Mouse (Mus musculus) cerebellum, postnatal 4 days (tissue): ENCODE results near the gene Ndufb4.
"Not testable (repeated sequence)": the region's sequence is repeated elsewhere in the genome, so short reads cannot be mapped to it uniquely, and the experiment has no call there.

Experiments used
- DNase-seq, 2 experiments: peaks; one replicate each; pipeline ENCODE4 v3.0.0; 2022; ENCODE audit warnings: low spot score in 2 of 2, mixed read lengths in 1 of 2

Ndufb4 gene

DNA sequence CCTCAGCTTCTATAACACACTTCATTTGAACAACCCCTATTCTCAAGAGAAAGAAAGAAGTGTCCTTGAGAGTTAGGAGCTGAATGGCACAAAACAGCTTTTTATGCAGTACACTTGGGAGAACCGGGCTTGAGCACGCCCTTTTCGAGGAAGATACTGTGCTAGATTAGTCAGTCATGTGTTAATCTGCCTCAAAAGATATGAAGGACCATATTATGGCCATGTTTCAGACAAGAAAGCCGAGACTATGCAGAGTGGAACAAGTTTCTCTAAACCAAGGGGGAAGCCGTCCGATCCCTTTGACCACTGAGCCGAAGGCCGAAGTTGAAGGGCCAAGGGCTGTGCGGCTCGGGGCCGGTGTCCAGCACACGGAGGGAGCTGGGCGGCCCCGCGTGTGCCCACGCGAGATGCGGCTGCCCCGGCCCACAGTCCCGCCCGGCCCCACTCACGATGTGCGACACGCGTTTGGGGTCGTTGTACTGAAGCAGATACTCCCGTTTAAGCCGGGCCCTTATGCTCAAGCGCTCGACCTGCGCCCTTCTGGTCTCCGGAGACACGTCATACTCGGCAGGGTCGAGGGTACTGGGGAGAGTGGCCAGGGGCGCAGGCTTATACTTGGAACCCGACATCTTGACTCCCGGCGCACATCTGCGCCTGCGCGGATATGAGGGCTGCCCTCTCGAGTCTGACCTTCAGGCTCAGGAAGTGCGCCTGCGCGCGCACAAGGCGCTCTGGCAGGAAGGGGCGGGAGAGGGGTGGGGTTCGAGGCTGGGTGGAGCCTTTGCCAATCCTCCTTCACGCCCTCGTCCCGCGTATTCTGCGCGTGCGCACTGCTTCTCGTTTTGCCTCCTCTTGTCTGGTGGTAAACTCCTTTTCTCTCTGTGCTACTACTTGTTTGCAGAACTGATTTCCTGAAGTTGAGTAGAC lies at the start of gene Ndufb4:
Ndufb4 (minus strand) TSS at position 723 of the 927 bp plus-strand sequence.
- DNase-seq, result peak; percentile 78 to 94

DNA sequence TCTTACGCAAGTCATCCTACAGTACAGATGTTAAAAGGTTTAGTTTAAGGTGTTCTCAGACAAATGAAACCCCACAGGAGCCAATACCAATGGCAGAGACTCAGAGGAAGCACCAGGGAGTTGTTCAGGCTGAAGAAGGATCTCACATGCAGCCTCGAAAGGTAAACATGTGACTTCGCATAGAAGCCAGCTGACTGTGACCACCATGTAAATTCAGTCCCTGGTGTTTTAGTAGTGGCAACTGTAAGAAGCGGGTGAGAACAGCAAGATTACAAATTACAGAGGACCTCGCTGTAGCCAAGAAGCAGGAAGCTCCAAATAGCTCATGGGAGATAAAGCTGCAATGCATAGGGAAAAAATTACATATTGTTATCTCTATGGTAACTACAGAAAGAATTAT lies 49.6 kb upstream of the Ndufb4 start:
- no peak for DNase-seq

DNA sequence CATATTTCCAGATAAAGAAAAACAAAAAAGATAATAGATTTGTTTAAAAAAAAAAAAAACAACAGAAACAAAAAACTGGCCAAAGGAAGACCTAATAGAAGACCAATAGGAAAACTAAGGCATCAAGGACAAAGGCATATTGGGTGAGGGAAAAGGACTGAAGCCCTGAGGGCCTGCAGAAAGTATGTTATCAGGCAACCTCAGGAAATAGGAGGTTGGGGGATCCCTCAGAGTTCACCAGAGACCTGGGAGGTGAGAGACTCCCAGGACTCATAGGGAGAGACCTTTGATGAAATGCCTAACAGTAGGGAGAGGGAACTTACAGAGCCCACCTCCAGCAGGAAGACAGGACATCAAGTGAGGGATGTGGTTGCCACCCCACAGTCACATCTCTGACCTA lies 45.8 kb upstream of the Ndufb4 start:
- not testable (repeated sequence) for DNase-seq

DNA sequence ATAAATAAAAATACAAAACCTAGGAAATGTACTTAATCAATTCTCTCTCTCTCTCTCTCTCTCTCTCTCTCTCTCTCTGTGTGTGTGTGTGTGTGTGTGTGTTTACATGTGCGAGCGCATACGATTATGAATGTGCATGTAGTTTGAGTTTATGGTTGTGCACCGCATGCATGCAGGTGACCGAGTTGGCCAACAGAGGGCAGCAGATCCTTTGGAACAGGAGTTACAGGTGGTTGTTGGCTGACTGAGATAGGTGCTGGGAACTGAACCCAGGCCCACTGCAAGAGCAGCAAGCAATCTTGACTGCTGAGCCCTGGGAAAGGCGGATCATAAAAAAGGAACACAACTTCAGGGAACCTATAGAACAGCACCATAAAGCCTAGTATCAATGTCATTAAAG lies 44.5 kb upstream of the Ndufb4 start:
- no peak for DNase-seq

DNA sequence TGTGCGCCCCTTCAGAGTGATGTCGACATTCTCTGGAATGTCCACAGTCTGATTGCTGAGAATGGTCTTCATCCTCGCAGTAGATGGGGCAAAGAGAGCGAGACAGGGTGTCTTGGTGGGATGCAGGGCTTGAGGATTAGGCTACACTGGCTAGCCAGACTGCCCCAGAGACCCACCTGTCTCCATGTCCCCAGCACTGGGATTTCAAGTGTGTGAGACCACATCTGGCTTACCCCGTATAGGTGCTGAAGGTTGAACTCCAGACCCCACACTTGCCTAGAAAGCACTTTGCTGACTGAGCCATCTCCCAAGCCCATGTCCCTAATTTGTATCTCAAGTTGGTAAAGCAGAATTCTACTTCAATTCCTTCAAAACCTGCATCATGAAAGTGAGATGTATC lies 43.0 kb upstream of the Ndufb4 start:
- no peak for DNase-seq

DNA sequence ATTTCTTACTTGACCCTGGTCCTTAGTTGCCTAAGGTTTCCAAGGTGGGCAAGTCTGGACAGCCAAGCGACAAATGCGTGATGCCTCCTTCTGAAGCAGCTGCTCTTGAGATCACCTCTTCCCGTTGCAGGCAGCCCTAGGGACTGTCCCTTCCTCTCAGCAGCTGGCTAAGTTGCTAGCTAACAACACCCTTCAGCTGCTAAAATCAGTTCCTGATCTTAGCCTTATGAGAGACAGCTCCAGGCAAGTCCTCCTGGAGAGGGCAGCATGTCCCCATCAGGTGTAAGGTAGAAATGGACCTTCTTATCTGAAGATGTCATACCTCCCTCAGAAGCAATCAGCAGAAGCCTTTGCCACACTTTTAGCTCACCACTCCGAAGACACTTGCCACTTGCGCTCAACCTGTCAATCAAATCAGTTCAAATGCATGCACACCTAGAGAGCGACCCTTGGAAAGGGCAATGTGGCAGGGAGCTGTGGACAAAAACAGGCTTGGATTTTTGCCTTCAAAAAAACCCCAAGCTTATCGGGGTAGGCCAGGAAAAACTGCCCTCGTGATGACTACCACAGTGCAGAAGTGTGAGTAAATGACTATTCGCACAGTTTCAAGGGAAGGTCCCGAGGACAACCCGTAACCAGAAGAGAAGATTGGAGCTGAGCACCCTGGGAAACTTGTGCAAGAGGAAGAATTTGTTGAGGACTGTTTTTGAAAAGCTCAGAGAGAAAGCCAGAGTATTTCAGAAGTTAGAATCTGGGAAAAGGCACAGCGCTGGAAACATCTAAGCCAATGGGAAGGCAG lies 36.9 kb upstream of the Ndufb4 start:
- no peak for DNase-seq

DNA sequence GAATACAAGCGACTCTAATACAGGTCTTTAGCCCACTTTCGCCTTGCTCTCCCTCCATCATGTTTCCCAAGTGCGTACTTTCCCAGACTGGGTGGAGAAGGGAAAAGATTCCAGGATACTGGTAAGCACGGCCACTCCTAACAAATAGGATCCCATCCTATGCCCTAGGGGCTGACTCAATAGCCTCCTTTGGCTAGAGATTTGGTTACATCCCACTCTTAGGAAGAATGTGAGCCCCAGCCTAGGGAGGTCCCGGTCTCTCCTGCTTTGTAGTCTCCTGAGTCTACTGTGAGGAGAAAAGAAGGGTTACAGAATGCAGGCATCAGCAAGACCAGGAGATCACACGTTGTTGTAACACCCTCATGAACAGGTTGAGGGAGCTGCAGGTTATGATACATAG lies 36.2 kb upstream of the Ndufb4 start:
- DNase-seq, result no peak

DNA sequence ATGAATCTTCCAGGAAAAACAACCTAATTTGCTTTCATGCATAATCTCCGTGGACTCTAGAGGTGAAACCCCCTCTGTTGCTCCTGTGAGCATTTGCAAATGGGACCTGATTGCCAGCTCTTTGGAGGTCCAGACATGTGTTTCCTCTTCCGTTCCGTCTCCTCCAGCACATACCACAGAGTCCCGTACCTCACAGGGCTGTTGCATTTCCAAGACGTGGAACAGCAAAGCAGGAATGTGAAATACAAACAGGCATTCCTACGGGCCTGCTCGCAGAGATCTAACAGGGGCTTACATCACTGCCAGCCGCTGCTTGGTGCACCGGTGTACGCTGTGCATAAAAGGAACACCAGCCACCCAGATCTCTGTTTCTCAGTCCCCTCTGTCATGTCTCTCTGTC lies 35.7 kb upstream of the Ndufb4 start:
- DNase-seq, result no peak

DNA sequence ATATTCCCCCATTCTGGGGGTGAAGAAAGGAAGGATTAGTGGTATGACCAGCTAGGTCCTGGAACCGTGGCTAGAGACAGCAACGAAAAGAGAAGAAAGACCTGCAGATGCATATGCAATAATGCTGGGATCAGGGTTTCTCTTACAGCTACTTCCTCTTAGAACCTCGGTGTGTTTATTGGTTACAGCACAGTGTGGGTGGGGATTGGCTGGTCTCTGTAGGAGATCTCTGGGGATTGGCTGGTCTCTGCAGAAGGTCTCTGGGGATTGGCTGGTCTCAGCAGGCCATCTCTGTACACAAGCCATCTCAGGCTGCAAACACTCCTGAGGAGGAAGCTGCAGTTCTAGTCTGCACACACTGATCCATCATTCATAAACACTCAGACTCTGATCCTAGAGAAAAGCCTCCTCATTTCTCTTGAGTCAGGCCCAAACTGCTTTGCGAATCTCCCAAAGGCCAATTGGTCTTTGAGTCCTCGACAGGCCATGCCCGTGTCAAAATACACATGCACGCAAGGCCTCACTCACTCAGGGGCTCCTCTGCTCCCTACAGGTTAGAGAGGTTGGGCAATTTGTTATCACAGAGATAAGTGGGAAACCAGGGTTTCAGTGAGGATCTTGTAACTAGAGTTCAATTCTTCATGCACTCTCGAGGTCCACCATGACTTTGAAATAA lies 35.1 kb upstream of the Ndufb4 start:
- no peak for DNase-seq

DNA sequence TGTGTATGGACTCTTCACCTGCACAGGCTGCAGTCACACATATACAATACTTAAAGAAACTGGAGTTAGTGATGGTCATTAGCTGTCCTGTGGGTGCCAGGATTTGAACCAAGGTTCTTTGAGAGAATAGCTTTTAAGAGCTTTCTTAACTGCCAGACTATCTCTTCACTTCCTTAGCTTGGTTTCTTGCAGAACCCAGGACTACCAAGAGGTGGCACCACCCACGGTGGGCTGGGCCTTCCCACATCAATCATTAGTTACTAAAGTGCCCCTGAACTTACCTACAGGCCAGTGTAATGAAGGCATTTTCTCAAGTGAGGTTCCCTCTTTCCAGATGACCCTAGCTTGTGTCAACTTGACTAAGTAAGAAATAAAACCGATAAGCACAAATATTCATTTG lies 33.9 kb upstream of the Ndufb4 start:
- no peak for DNase-seq

DNA sequence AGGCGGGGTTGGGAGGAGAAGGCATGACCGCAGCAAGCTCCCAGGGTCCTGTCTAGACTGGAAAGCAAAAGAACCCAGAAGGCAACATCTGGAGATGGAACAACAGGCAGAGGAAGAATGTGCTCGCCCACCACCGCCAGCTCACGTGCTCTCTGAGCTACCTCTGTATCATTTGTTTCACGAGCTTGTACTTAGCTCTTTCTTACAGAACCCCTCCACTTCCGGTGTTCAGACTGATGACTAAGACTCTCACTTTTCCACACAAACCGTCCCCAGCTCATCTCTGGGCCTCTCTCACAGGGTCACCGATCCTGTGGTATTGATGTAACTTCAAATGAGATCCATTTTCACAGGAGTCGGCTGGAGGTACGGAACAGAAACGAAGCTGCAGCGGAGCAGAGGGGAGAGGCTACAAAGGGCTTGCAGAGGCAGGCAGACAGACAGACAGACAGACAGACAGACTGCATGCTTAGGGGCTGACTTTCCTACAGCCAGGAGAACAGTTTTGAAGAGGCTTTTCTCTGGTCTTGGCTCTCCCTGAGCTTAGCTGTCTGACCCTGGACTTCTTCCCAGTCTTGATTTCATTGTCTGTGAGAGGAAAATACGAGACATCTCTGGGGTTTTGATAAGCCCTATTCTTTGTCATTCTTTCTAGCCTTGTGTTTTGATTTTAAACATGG lies 33.2 kb upstream of the Ndufb4 start:
- DNase-seq, result no peak

DNA sequence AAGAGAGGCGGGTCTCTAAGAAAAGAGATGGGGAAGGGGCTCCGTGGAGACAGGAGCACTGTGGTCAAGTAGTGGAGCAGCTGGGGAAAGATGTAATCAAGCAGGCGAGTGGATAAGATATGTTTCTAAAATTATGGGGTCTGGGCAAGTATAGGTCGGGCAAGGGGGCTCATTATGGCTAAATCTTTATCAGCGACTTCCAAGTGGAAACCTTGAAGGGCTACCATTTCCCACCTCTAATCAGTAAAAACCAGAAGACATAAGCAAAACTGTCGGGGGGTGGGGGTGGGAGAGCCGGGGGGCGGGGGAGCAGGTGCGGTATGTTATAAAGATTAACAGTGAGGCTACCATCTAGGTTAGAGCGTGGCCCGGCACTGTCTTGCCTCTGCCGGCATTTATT lies 32.6 kb upstream of the Ndufb4 start:
- no peak for DNase-seq

DNA sequence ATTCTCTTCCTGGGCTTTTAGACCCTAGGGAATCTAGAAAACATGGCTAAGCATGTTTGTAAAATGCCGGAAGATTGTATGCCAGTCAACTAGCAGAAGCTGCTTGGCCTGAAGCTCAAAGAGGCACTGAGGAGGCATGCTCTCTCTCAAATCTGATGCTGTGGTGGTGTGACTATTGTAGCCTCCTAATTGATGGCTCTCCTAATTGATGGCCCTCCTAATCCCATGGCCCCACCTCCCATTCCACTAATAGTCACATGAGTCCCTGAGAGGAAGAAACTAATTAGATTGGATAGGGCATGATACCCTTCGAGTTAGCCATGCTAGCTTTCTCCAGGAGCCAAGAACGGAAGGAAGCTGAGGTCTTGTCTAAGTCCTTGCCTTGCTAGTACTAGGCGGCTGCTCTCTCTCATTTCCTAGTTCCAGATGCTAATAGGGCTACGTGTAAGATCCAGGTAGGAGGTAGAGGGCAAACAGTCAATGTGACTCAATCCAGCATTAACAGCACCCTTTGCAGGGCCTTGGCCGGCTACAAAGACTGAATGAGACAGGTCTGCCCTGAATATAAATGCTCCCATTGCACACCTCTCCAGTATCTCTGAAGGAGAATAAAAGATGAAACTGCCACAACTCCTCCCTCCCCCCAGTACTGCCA lies 31.8 kb upstream of the Ndufb4 start:
- no peak for DNase-seq

DNA sequence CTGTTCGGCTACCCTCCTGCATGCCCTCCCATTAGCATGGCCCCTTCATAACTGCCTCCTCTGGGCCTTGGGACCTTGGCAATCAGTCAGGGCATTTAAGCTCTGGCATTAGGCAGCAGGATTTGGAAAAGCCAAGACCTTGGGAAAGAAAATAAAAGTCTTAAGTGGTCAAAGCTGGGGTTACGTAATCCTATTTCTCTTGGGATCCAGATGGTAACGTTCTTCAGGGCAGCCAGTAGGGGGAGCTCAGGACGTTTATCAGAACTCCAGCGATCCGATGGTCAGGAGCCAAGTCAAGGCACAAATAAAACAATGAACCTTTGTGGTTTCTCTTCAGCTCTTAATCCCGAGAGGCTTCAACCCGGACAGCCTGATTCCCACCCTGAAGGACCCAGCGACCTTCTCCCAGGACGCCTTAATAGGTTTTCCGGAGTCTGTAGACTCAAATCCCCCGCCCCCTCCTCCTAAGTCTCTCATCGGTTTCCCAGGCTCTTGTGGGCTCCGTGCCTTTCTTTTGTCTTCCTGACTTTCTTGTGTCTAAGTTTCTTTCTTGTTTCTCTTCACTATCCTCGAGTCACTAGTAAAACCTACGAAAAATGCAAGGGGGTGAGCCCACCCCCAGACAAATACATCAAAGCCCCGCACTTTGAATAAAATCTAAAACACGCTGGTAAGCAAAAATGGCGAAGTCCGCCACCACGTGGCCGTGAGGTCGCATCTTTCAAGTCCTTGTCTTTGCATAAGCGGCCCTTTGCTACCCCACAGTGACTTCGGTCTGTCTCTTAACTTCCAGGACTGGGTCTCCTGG lies 30.6 kb upstream of the Ndufb4 start:
- peak; percentile 73 to 85 for DNase-seq

DNA sequence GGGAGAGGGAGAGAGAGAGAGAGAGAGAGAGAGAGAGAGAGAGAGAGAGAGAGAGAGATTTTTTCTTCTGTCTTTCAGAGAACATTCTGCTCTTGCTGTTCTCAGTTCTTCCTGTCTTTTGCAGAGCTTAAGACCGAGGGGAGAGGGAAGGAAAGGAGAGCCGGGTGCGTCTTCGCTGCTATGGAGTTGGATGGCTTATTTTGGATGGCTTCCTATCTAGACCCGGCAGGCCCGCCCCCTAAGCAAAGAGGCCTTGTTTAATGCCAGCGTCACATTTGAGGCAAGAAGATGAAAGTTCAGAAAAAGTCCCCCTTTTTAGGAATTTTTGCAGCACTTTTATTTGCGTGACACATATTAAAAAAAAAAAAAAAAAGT lies 30.0 kb upstream of the Ndufb4 start:
- peak in 1 of 2 experiments; percentile 29 for DNase-seq

DNA sequence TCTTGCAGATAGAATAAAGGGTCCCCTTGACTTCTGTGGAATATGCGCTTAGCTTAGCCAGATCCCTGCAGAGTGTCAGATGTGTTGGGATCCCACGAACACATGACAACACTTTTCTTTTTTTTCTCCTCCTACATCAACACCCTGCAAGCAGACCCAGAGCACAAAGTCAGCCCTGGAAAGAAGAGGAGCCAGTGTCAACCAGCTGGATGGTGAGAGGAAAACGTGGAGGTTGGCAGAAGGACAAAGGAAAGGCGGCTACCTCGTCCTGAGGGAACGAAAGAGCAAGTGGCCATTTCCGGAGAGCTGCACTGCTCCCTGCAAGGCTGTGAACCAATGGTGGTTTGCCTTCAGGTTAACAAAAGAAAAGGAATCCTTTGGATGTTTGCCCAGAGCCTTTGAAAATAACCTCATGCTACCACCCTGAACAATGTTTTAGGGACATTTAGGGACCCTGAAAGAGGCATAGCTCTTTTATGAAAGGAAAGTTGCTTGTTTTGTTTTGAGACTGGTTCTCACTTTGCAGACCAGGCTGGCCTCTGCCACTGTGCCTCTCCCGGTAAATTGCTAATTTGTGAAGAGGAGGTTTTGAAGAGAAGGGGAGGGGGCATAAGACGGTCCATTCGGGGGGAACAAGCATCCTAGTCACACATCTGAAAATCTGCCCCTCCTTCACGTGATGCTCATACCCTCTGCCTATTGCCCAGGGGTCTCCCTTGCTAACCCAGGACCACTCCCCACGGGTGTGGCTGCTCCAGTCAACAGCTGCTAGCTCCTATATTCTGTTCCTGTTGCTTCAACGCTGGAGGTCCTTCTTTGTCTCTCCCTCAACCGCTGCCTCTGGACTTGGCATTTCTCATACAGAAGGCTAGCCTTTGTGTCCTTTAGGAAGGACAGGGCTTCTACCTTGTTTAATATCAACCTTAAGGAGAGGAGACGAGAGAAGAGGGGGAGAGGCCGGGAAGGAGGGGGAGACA lies 29.2 kb upstream of the Ndufb4 start:
- peak in 1 of 2 experiments; percentile 49 for DNase-seq

DNA sequence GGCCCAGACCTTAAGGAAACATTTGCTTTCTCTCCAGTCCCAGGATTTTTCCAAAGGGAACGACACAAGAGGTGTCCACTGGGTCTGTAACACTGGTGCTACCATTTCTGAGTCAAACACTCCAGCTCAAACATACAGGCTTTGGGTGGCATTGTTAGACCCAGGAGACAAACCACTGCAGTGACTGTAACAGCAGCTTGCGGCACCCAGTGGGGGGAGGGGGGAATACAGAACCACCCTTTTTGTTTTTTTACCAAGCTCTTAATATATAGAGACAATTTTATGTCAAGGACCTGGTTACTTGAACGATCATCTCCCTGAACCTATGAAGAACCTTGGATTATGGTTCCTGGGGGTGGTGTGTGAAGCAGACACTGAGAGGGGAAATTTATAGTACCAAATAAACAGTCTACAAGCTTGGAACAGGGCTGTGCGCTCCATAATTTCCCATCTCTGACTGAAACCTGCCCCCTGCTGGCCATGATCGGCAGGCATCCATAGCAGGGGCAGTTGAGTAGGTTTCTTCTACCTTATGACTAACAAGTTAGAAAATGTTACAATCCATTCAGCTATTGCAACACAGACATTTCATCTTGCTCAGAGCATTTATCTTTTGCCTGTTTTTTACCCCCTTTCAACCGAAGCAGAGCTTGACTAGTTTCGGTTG lies 28.2 kb upstream of the Ndufb4 start:
- DNase-seq, result peak; percentile 84 to 93

DNA sequence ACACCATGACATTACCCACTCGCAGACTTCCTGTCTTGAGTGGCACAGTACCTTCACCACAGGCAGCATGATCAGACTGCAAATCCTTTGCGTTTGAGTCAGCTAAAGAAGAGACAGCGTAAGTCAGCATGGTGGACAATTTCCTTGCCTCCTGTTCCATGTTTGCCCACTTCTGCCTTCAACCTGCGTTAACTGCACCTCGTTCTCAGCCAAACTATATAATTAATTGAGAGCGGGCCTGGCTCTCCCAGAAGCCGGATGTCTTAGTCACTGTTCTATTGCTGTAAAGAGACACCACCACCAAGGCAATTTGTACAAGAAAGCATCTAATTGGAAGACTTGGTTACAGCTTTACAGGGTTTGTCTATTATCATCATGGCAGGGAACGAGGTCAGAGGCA lies 26.6 kb upstream of the Ndufb4 start:
- DNase-seq, result no peak

DNA sequence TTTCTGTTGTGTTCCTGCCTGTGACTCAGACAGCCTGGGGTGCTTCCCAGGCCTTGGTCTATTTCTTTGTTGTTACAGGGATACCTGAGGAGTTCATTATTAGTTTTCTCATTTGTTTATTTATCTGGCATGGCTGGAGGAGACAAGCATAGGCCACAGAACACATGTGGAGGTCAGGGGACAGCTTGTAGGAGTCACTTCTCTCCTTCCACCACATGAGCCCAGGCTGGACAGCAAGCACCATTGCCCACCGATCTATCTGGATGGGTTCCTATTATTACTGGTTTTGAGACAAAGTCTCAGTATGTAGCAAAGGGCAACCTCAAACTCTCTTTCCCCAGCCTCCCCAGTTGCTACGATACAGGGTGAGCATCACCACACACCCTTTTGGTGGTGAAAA lies 26.0 kb upstream of the Ndufb4 start:
- no peak for DNase-seq
